Mouse (Mus musculus): ENCODE data around the gene Olfr159. TPM values are rescaled to one million over a fixed set of nuclear protein-coding genes. Genes with fewer than 3 reads are reported as not detected.

The Olfr159 gene
- polyA plus RNA-seq, 1 experiment from 2014 or later, result not detected

GRCm38 (mm10) chr4:43733186-43733585, 37.6 kb downstream of the Olfr159 start:
- WGBS (ENCODE audit: insufficient replicate concordance), result 77% methylated on average over 5 of the region's 5 CpGs
- Histone ChIP-seq H3K4me3 (ENCODE audit: low read depth, low read length) (no peak overlapping the region), H3K27ac (ENCODE audit: low read depth) (no peak overlapping the region), H3K9me3 (ENCODE audit: low read length) (no peaks in the 10 kb centered on the region), H3K4me1 (ENCODE audit: insufficient read depth) (peaks cover under 1% of the 10 kb centered on the region; the same call in 1 of the 2 replicates), H3K4me2 (ENCODE audit: low read depth, low read length) (no peak overlapping the region), H3K36me3 (replicated peaks; ENCODE audit: insufficient read depth, low read length) (no peaks in the 10 kb centered on the region), H3K9ac (replicated peaks) (no peak overlapping the region), H3K27me3 (ENCODE audit: insufficient read depth, low read length) (no peaks in the 10 kb centered on the region)
- no peak for DNase-seq
- no peak for TF ChIP-seq CTCF (IDR thresholded peaks at IDR 0.05; ENCODE audit: low read depth)
- no peak for TF ChIP-seq EP300 (IDR thresholded peaks at IDR 0.05; ENCODE audit: low read depth)
- ATAC-seq, result no peak

GRCm38 (mm10) chr4:43732171-43732570, 38.6 kb downstream of the Olfr159 start:
- 11% methylated on average over 1 of the region's 1 CpGs for whole genome bisulfite sequencing (ENCODE audit: insufficient replicate concordance)
- H3K9ac ChIP-seq (replicated peaks), result no peak overlapping the region

GRCm38 (mm10) chr4:43730750-43731297, 40.0 kb downstream of the Olfr159 start:
- no peaks in the 10 kb centered on the region for H3K36me3 ChIP-seq (replicated peaks; ENCODE audit: insufficient read depth, low read length)
- TF ChIP-seq CTCF (IDR thresholded peaks at IDR 0.05; ENCODE audit: low read depth) (0 out of 2 replicates have a peak, but pooled peaks have one; percentile 11), EP300 (IDR thresholded peaks at IDR 0.05; ENCODE audit: low read depth) (no peak)
- no peaks in the 10 kb centered on the region for H3K9me3 ChIP-seq (ENCODE audit: low read length)
- no peak overlapping the region for H3K27ac ChIP-seq (ENCODE audit: low read depth)
- 67% methylated on average over 21 of the region's 21 CpGs for WGBS (ENCODE audit: insufficient replicate concordance)
- ATAC-seq (no peak), DNase-seq (no peak)
- no peaks in the 10 kb centered on the region for H3K27me3 ChIP-seq (ENCODE audit: insufficient read depth, low read length)
- H3K4me1 ChIP-seq (ENCODE audit: insufficient read depth), result peaks cover 2% of the 10 kb centered on the region
- no peak overlapping the region for H3K9ac ChIP-seq (replicated peaks)
- no peak overlapping the region for H3K4me3 ChIP-seq (ENCODE audit: low read depth, low read length)
- no peak overlapping the region for H3K4me2 ChIP-seq (ENCODE audit: low read depth, low read length)

More at GRCm38 (mm10) chr4:43732171-43732570, 38.6 kb downstream of the Olfr159 start:
- no peak for DNase-seq
- no peak for ATAC-seq
- no peak overlapping the region for H3K4me2 ChIP-seq (ENCODE audit: low read depth, low read length)
- H3K27me3 ChIP-seq (ENCODE audit: insufficient read depth, low read length), result no peaks in the 10 kb centered on the region
- H3K27ac ChIP-seq (ENCODE audit: low read depth), result no peak overlapping the region
- H3K4me1 ChIP-seq (ENCODE audit: insufficient read depth), result peaks cover 2% of the 10 kb centered on the region; the same call in 1 of the 2 replicates
- no peaks in the 10 kb centered on the region for H3K9me3 ChIP-seq (ENCODE audit: low read length)
- no peak for TF ChIP-seq EP300 (IDR thresholded peaks at IDR 0.05; ENCODE audit: low read depth)
- no peak for TF ChIP-seq CTCF (IDR thresholded peaks at IDR 0.05; ENCODE audit: low read depth)
- no peak overlapping the region for H3K4me3 ChIP-seq (ENCODE audit: low read depth, low read length)
- H3K36me3 ChIP-seq (replicated peaks; ENCODE audit: insufficient read depth, low read length), result no peaks in the 10 kb centered on the region

- no peak within 1 kb of the TSS for H3K9ac ChIP-seq (replicated peaks)
- H3K4me3 ChIP-seq (ENCODE audit: low read depth, low read length), result no peak within 1 kb of the TSS
- no peaks in the 10 kb centered on the region for H3K9me3 ChIP-seq (ENCODE audit: low read length)
- DNase-seq (no peak), ATAC-seq (peak; percentile 17; the same call in 1 of the 2 replicates)
- H3K27me3 ChIP-seq (ENCODE audit: insufficient read depth, low read length), result no peaks in the 10 kb centered on the region
- H3K27ac ChIP-seq (ENCODE audit: low read depth), result peak within 1 kb of the TSS; percentile 70
- H3K4me1 ChIP-seq (ENCODE audit: insufficient read depth), result peaks cover 2% of the 10 kb centered on the region
- H3K4me2 ChIP-seq (ENCODE audit: low read depth, low read length), result no peak within 1 kb of the TSS
- WGBS (ENCODE audit: insufficient replicate concordance), result 28% methylated on average over 13 of the region's 14 CpGs
- TF ChIP-seq EP300 (IDR thresholded peaks at IDR 0.05; ENCODE audit: low read depth) (no peak), CTCF (IDR thresholded peaks at IDR 0.05; ENCODE audit: low read depth) (no peak)
- H3K36me3 ChIP-seq (replicated peaks; ENCODE audit: insufficient read depth, low read length), result no peaks in the 10 kb centered on the region
Measured at GRCm38 (mm10) chr4:43729794-43730550, 40.8 kb downstream of the Olfr159 start, which contains the start of gene Spaar. TSS of gene Spaar (plus strand) at chr4:43730034.

- no peak for TF ChIP-seq CTCF (IDR thresholded peaks at IDR 0.05; ENCODE audit: low read depth)
- TF ChIP-seq EP300 (IDR thresholded peaks at IDR 0.05; ENCODE audit: low read depth), result no peak
- ATAC-seq (no peak), DNase-seq (no peak)
- no peaks in the 10 kb centered on the region for H3K27me3 ChIP-seq (ENCODE audit: insufficient read depth, low read length)
- H3K4me2 ChIP-seq (ENCODE audit: low read depth, low read length), result no peak overlapping the region
- no peaks in the 10 kb centered on the region for H3K9me3 ChIP-seq (ENCODE audit: low read length)
- H3K27ac ChIP-seq (ENCODE audit: low read depth), result peak overlapping the region; percentile 70
- WGBS (ENCODE audit: insufficient replicate concordance), result 23% methylated on average over 3 of the region's 3 CpGs
- H3K4me1 ChIP-seq (ENCODE audit: insufficient read depth), result peaks cover 2% of the 10 kb centered on the region
- no peak overlapping the region for H3K4me3 ChIP-seq (ENCODE audit: low read depth, low read length)
- H3K9ac ChIP-seq (replicated peaks), result no peak overlapping the region
- H3K36me3 ChIP-seq (replicated peaks; ENCODE audit: insufficient read depth, low read length), result no peaks in the 10 kb centered on the region
Measured at GRCm38 (mm10) chr4:43729126-43729525, 41.7 kb downstream of the Olfr159 start.

GRCm38 (mm10) chr4:43728576-43728954, 42.2 kb downstream of the Olfr159 start:
- Histone ChIP-seq H3K9ac (replicated peaks) (no peak overlapping the region), H3K27ac (ENCODE audit: low read depth) (peak overlapping the region; percentile 70), H3K9me3 (ENCODE audit: low read length) (no peaks in the 10 kb centered on the region), H3K4me2 (ENCODE audit: low read depth, low read length) (no peak overlapping the region), H3K27me3 (ENCODE audit: insufficient read depth, low read length) (no peaks in the 10 kb centered on the region), H3K4me1 (ENCODE audit: insufficient read depth) (peaks cover 2% of the 10 kb centered on the region), H3K4me3 (ENCODE audit: low read depth, low read length) (no peak overlapping the region), H3K36me3 (replicated peaks; ENCODE audit: insufficient read depth, low read length) (no peaks in the 10 kb centered on the region)
- no peak for TF ChIP-seq CTCF (IDR thresholded peaks at IDR 0.05; ENCODE audit: low read depth)
- TF ChIP-seq EP300 (IDR thresholded peaks at IDR 0.05; ENCODE audit: low read depth), result peak; percentile 37; the same call in 1 of the 2 replicates
- peak; percentile 75 for ATAC-seq
- DNase-seq, result no peak
- 42% methylated on average over 5 of the region's 5 CpGs for WGBS (ENCODE audit: insufficient replicate concordance)

Measured in liver, postnatal 0 days (tissue).